19 mouse cellular contexts compared by ENCODE assay signal in genomic region chr10:26754006-26754405, GRCm38 (mm10).
"Had no signal": no experiment of that assay in that cellular context is flagged by ENCODE, and none has a peak within 500 bp of the region (broad histone marks: within the 10 kb centered on the region; RNA-seq: fewer than 3 reads in every experiment).

No protein-coding gene starts in this region.

- H3K27me3 ChIP-seq: limb, embryonic 13.5 days; midbrain, embryonic 12.5 days; midbrain, embryonic 15.5 days; neural tube, embryonic 12.5 days; neural tube, embryonic 15.5 days had no signal

- H3K9ac ChIP-seq: limb, embryonic 13.5 days; lung, embryonic 14.5 days; midbrain, embryonic 12.5 days; midbrain, embryonic 15.5 days; neural tube, embryonic 12.5 days; neural tube, embryonic 15.5 days had no signal

- H3K4me2 ChIP-seq: limb, embryonic 13.5 days; lung, embryonic 14.5 days; midbrain, embryonic 12.5 days; neural tube, embryonic 12.5 days; neural tube, embryonic 15.5 days had no signal

- H3K4me3 ChIP-seq: layer of hippocampus, adult 2 months; limb, embryonic 10.5 days; limb, embryonic 13.5 days; midbrain, embryonic 12.5 days; midbrain, embryonic 15.5 days; neural tube, embryonic 12.5 days; neural tube, embryonic 15.5 days had no signal

- H3K27ac ChIP-seq: layer of hippocampus, adult 2 months; limb, embryonic 10.5 days; limb, embryonic 13.5 days; midbrain, embryonic 12.5 days; neural tube, embryonic 12.5 days; neural tube, embryonic 15.5 days; stomach, postnatal 0 days had no signal

- H3K9me3 ChIP-seq: limb, embryonic 10.5 days; limb, embryonic 13.5 days; midbrain, embryonic 12.5 days; midbrain, embryonic 15.5 days; neural tube, embryonic 12.5 days; neural tube, embryonic 15.5 days had no signal

- DNase-seq: kidney, adult 18-20 months; kidney, postnatal 25 days; layer of hippocampus, adult 9-11 months; lung, embryonic 14.5 days; lung, postnatal 36 days; right cerebral cortex, adult 18-20 months; right cerebral cortex, postnatal 14 days; right cerebral cortex, postnatal 4 days; thymus, adult 2 months; thymus, postnatal 14 days had no signal

- H3K4me1 ChIP-seq: limb, embryonic 10.5 days; limb, embryonic 13.5 days; neural tube, embryonic 12.5 days had no signal

- ATAC-seq: lung, postnatal 0 days had no signal

- H3K36me3 ChIP-seq: limb, embryonic 10.5 days; limb, embryonic 13.5 days; midbrain, embryonic 12.5 days; midbrain, embryonic 15.5 days; neural tube, embryonic 12.5 days; neural tube, embryonic 15.5 days had no signal
